Mouse (Mus musculus): ENCODE measurements around the gene Chrnb4.

DNA sequence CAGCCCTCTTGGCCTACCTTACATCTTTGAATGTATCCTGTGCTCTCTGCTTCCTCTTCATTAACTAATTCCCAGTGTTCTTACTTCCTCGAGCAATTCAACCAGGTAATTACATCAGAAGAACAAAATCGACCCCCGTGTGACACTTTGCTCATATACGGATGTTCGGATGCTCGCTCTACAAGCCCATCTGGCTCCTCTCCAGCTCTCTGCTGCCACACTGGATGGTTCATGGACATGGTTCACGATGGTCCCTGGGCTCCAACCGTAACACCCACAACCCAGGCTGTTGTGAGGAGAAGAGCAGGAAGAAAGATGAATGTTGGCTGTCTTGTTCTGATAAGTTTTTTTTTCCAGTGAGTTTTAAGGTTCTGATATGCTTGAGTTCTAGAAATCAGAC is 9.6 kb downstream of the Chrnb4 start:
- TF ChIP-seq CTCF (IDR thresholded peaks at IDR 0.05; ENCODE audit: borderline replicate concordance, control insufficient read depth, extremely low read depth, insufficient read depth, low read length, poor library complexity) (no peak), POLR2A (IDR thresholded peaks at IDR 0.05; ENCODE audit: control insufficient read depth, extremely low read depth, insufficient read depth, low read length, poor library complexity) (no peak)

Measured in thymus, adult 2 months (tissue).